Mouse (Mus musculus): Measurements from ENCODE around the gene Nid1.
"Not testable (repeated sequence)": the region's sequence is repeated elsewhere in the genome, so short reads cannot be mapped to it uniquely, and the experiment has no call there.

GRCm38 (mm10) chr13:13436161-13436560, 1.2 kb upstream of the Nid1 start:
- not testable (repeated sequence) for TF ChIP-seq CTCF (IDR thresholded peaks at IDR 0.05; ENCODE audit: low read depth, low read length); POLR2A (IDR thresholded peaks at IDR 0.05; ENCODE audit: extremely low read depth, insufficient read depth, low read length)
